Comparison of ENCODE assay signal across 18 mouse cellular contexts in genomic region chr2:57522983-57523382, GRCm38 (mm10).
A peak's percentile ranks its signal among the peaks of the same experiment; 100 is the strongest.
DNase-seq lines count a peak whose midpoint lies in the region; ATAC-seq lines count a peak whose summit lies in the region.
"Had no signal": no experiment of that assay in that cellular context is flagged by ENCODE, and none has a peak within 500 bp of the region (broad histone marks: within the 10 kb centered on the region; RNA-seq: fewer than 3 reads in every experiment).

No protein-coding gene starts in this region.

- 19% methylated on average over 8 of the region's 8 CpGs for WGBS in forebrain, embryonic 13.5 days
- WGBS in hindbrain, embryonic 16.5 days: 30% methylated on average over 8 of the region's 8 CpGs
- 52% methylated on average over 8 of the region's 8 CpGs for WGBS in neural tube, embryonic 13.5 days

- H3K4me2 ChIP-seq in forebrain, embryonic 13.5 days: no peak overlapping the region
- H3K4me2 ChIP-seq in hindbrain, embryonic 16.5 days (ENCODE audit: low read length): no peak overlapping the region
- no peak overlapping the region for H3K4me2 ChIP-seq in neural tube, embryonic 13.5 days
- H3K4me2 ChIP-seq: embryonic facial prominence, embryonic 15.5 days; limb, embryonic 12.5 days; liver, embryonic 13.5 days; lung, embryonic 15.5 days had no signal

- H3K9me3 ChIP-seq in forebrain, embryonic 13.5 days (replicated peaks): no peaks in the 10 kb centered on the region
- H3K9me3 ChIP-seq in hindbrain, embryonic 16.5 days (ENCODE audit: control insufficient read depth, low read length): no peaks in the 10 kb centered on the region
- no peaks in the 10 kb centered on the region for H3K9me3 ChIP-seq in neural tube, embryonic 13.5 days
- H3K9me3 ChIP-seq: embryonic facial prominence, embryonic 15.5 days; limb, embryonic 12.5 days; liver, embryonic 13.5 days; lung, embryonic 15.5 days had no signal

- H3K4me3 ChIP-seq in forebrain, embryonic 13.5 days: no peak overlapping the region
- no peak overlapping the region for H3K4me3 ChIP-seq in hindbrain, embryonic 16.5 days (ENCODE audit: low read length)
- no peak overlapping the region for H3K4me3 ChIP-seq in neural tube, embryonic 13.5 days
- H3K4me3 ChIP-seq: embryonic facial prominence, embryonic 15.5 days; limb, embryonic 12.5 days; liver, embryonic 13.5 days; lung, embryonic 15.5 days; myocyte had no signal

- H3K27me3 ChIP-seq in forebrain, embryonic 13.5 days: 0 out of 2 replicates have a peak, but pooled peaks cover 3% of the 10 kb centered on the region
- peaks cover 2% of the 10 kb centered on the region; the same call in 1 of the 2 replicates for H3K27me3 ChIP-seq in hindbrain, embryonic 16.5 days (replicated peaks; ENCODE audit: control insufficient read depth, insufficient read depth, low read length)
- peaks cover 3% of the 10 kb centered on the region; the same call in 1 of the 2 replicates for H3K27me3 ChIP-seq in neural tube, embryonic 13.5 days
- H3K27me3 ChIP-seq: embryonic facial prominence, embryonic 15.5 days; limb, embryonic 12.5 days; liver, embryonic 13.5 days; lung, embryonic 15.5 days had no signal

- H3K36me3 ChIP-seq in forebrain, embryonic 13.5 days (ENCODE audit: poor library complexity, severe bottlenecking): no peaks in the 10 kb centered on the region
- no peaks in the 10 kb centered on the region for H3K36me3 ChIP-seq in hindbrain, embryonic 16.5 days (ENCODE audit: control insufficient read depth, insufficient read depth, low read length)
- no peaks in the 10 kb centered on the region for H3K36me3 ChIP-seq in neural tube, embryonic 13.5 days
- H3K36me3 ChIP-seq: embryonic facial prominence, embryonic 15.5 days; limb, embryonic 12.5 days; liver, embryonic 13.5 days; lung, embryonic 15.5 days had no signal

- peak; percentile 92 for ATAC-seq in forebrain, embryonic 13.5 days
- ATAC-seq in hindbrain, embryonic 16.5 days: peak; percentile 84
- ATAC-seq in neural tube, embryonic 13.5 days (ENCODE audit: low read depth): peak; percentile 72
- no peak for ATAC-seq in megakaryocyte, adult 5-6 weeks (ENCODE audit: poor library complexity, severe bottlenecking)

- peak; percentile 11 for DNase-seq in Muller cell, postnatal 12 days (ENCODE audit: inconsistent ontology term)
- DNase-seq in testis, postnatal 10 days (ENCODE audit: low spot score): no peak
- DNase-seq in embryo, embryonic 11 days: no peak
- DNase-seq: adrenal gland, postnatal 36 days; cerebellum, adult 9-10 months; heart, adult 11 months; kidney, adult 18-20 months; kidney, postnatal 10 days; layer of hippocampus, adult 9-11 months; liver, embryonic 13.5 days had no signal

- H3K9ac ChIP-seq in forebrain, embryonic 13.5 days: no peak overlapping the region
- no peak overlapping the region for H3K9ac ChIP-seq in hindbrain, embryonic 16.5 days (ENCODE audit: low read depth, low read length)
- no peak overlapping the region for H3K9ac ChIP-seq in neural tube, embryonic 13.5 days
- H3K9ac ChIP-seq: embryonic facial prominence, embryonic 15.5 days; limb, embryonic 12.5 days; liver, embryonic 13.5 days; lung, embryonic 15.5 days had no signal

- H3K27ac ChIP-seq in forebrain, embryonic 13.5 days: no peak overlapping the region
- no peak overlapping the region for H3K27ac ChIP-seq in hindbrain, embryonic 16.5 days (ENCODE audit: low read depth, low read length)
- H3K27ac ChIP-seq in neural tube, embryonic 13.5 days (replicated peaks): no peak overlapping the region
- H3K27ac ChIP-seq: embryonic facial prominence, embryonic 15.5 days; limb, embryonic 12.5 days; liver, embryonic 13.5 days; lung, embryonic 15.5 days had no signal

- H3K4me1 ChIP-seq in forebrain, embryonic 13.5 days: peaks cover 25% of the 10 kb centered on the region
- H3K4me1 ChIP-seq in hindbrain, embryonic 16.5 days (ENCODE audit: control insufficient read depth, insufficient read depth, low read depth, low read length): no peaks in the 10 kb centered on the region
- H3K4me1 ChIP-seq in neural tube, embryonic 13.5 days (replicated peaks): 0 out of 2 replicates have a peak, but pooled peaks cover 7% of the 10 kb centered on the region
- H3K4me1 ChIP-seq: embryonic facial prominence, embryonic 15.5 days; liver, embryonic 13.5 days; lung, embryonic 15.5 days had no signal
